Mouse (Mus musculus) kidney, postnatal 14 days (tissue): ENCODE measurements around the gene Diras2.

ENCODE experiments used
- DNase-seq: peaks from one replicate; pipeline ENCODE4 v3.0.0; 2022; ENCODE audit warnings: mixed read lengths

The Diras2 gene

DNA sequence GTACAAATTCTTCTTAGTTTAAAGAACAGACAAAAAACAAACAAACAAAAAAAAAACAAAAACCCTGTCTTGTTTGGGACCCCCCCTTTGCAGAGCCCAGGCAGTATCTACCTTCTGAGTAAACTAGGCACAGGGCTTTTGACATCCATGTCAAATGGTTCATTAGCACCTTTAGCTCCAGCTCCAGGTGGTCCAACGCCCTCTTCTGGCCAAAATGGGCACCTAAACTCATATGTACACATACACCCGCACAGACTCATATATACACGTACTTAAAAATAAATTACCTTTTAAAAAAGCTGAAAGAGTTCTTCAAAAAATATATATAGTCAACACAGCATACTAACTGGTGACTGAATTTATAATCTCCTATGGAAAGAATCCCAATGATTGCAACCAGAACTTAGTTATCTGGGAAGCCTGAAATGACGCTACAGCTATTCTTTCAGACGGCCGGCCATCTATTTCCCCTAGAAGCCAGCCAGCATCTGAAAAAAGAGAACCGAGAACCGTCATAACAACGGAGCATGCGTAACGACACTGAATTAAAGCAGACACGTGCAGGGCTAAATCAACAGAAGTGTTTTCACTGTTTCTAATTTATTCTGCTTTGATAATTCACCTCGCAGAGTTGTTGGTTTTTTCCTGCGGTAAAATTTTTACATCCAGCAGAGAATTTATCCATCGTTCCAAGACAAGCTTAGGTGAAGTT lies 73.7 kb downstream of the Diras2 start:
- DNase-seq, result no peak

DNA sequence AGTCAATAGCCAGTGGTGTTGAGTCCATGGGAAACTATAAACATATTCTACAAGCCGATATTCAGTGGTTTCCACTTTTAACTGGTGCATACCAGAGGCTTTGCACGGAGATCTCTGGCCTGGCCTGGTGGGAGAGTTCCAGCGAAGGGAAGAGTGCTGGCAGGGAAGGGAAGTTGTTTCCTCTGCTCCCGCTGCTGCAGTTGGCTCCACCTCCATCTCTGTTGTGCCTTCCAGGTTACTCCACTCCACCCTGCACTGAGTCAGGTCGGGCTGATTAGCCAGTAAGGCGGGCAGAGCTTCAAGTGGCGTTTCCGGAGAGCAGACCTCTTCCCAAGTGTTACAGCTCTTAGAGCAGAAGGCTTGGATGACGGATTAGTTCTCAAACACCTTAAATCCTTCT lies 75.8 kb downstream of the Diras2 start:
- DNase-seq, result peak; percentile 2

DNA sequence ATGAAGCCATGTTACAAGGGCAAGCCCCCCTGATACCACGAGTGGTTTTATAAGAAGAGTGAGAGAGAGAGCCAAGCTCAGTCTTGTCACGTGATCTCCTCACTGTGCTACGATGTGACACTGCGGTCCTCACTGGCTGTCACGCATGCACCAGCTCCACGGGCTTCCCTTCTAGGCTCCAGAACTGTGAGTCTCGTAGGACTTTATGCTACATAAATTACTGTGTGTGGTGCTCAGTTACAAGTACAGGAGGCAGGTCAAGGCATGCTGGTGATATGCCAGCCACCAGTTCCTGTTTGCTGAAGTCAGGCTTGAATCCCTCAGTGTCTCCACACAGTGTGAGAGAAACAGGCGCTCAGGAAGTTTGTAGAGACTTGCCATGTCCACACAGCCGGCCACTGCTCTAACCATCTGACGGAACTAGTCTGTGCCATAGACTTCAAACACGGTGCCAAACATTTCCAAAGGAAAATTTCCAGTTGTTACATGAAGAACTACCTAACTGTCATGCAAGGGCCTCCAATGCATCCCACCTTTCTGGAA lies 76.3 kb downstream of the Diras2 start:
- DNase-seq, result no peak
